23 mouse cellular contexts compared by ENCODE assay signal in the genomic region with DNA sequence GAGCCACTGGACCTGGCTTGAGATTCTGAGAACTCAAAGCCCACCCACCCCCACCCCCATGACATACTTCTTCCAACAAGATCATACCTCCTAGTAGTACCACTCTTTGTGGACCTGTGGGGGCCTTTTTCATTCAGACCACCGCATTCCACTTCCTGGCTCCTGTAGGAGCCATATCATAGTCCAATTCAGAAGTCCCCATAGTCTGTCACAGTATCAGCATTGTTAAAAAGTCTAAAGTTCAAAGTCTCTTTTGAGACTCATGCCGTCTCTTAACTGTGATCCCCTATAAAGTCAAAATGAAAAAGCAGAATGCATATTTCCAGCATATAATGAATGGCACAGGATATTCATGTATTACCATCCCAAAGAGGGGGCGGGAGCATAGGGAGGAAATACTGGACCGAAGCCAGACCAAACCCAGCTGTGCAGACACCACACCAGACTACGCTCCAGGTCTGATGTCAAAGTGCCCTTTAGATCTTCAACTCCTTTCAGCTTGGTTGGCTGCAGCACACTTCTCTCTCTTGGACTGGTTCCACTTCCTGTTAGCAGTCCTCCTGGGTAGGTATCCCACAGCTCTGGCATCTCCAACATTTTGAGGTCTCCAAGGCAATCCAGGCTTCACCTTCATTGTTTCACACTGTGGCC. TPM values are rescaled to one million over a fixed set of nuclear protein-coding genes. Genes with fewer than 3 reads are reported as not detected.
DNase-seq lines count a peak whose midpoint lies in the region; ATAC-seq and TF ChIP-seq lines count a peak whose summit lies in the region.
"Had no signal": no experiment of that assay in that cellular context is flagged by ENCODE, and none has a peak within 500 bp of the region (broad histone marks: within the 10 kb centered on the region; RNA-seq: fewer than 3 reads in every experiment).

No protein-coding gene starts in this region.

- H3K9me3 ChIP-seq in kidney, embryonic 16.5 days (ENCODE audit: low read length), result no peaks in the 10 kb centered on the region
- no peaks in the 10 kb centered on the region for H3K9me3 ChIP-seq in liver, embryonic 16.5 days (replicated peaks; ENCODE audit: control insufficient read depth, low read length)
- H3K9me3 ChIP-seq in liver, embryonic 11.5 days (ENCODE audit: control insufficient read depth, low read length), result no peaks in the 10 kb centered on the region
- no peaks in the 10 kb centered on the region for H3K9me3 ChIP-seq in intestine, postnatal 0 days (ENCODE audit: control insufficient read depth)
- H3K9me3 ChIP-seq: heart, embryonic 12.5 days; hindbrain, embryonic 10.5 days; hindbrain, embryonic 15.5 days; lung, embryonic 15.5 days; midbrain, embryonic 10.5 days; midbrain, embryonic 15.5 days; neural tube, embryonic 15.5 days; stomach, embryonic 15.5 days had no signal

- H3K9ac ChIP-seq in kidney, embryonic 16.5 days (replicated peaks; ENCODE audit: low read length), result no peak overlapping the region
- H3K9ac ChIP-seq in liver, embryonic 16.5 days (ENCODE audit: low read depth, low read length), result no peak overlapping the region
- no peak overlapping the region for H3K9ac ChIP-seq in liver, embryonic 11.5 days (ENCODE audit: low read depth, low read length)
- H3K9ac ChIP-seq in intestine, postnatal 0 days (ENCODE audit: low read depth, low read length), result no peak overlapping the region
- H3K9ac ChIP-seq: heart, embryonic 12.5 days; hindbrain, embryonic 15.5 days; lung, embryonic 15.5 days; midbrain, embryonic 15.5 days; neural tube, embryonic 15.5 days; stomach, embryonic 15.5 days had no signal

- TF ChIP-seq CTCF in kidney, adult 2 months (conservative IDR thresholded peaks at IDR 0.05; ENCODE audit: insufficient read depth, insufficient read length, low read depth, low read length), result no peak
- TF ChIP-seq CTCF in intestine, postnatal 0 days (IDR thresholded peaks at IDR 0.05; ENCODE audit: low read depth), result no peak

- TF ChIP-seq POLR2A in kidney, adult 2 months (IDR thresholded peaks at IDR 0.05; ENCODE audit: low read depth, low read length), result no peak

- H3K27me3 ChIP-seq in kidney, adult 2 months (replicated peaks; ENCODE audit: control insufficient read depth, insufficient read depth, low read length), result no peaks in the 10 kb centered on the region
- no peaks in the 10 kb centered on the region for H3K27me3 ChIP-seq in kidney, embryonic 16.5 days (ENCODE audit: insufficient read depth, low read length)
- H3K27me3 ChIP-seq in liver, embryonic 16.5 days (ENCODE audit: control insufficient read depth, insufficient read depth, low read depth, low read length), result no peaks in the 10 kb centered on the region
- no peaks in the 10 kb centered on the region for H3K27me3 ChIP-seq in liver, embryonic 11.5 days (replicated peaks; ENCODE audit: control insufficient read depth, insufficient read depth, low read length)
- H3K27me3 ChIP-seq in intestine, postnatal 0 days (replicated peaks; ENCODE audit: control insufficient read depth, insufficient read depth, low read length), result no peaks in the 10 kb centered on the region
- H3K27me3 ChIP-seq: heart, embryonic 12.5 days; hindbrain, embryonic 15.5 days; lung, embryonic 15.5 days; midbrain, embryonic 15.5 days; neural tube, embryonic 15.5 days; stomach, embryonic 15.5 days had no signal

- no peak for ATAC-seq in kidney, embryonic 16.5 days (ENCODE audit: low FRiP score, low TSS enrichment)
- peak; percentile 21; the same call in 1 of the 2 replicates for ATAC-seq in liver, embryonic 16.5 days (ENCODE audit: low read depth)
- ATAC-seq in liver, embryonic 11.5 days (replicated peaks; ENCODE audit: low FRiP score), result no peak
- peak; percentile 83 for ATAC-seq in intestine, postnatal 0 days
- ATAC-seq in frontal cortex, adult (ENCODE audit: low TSS enrichment), result no peak
- ATAC-seq: CD4-positive, CD25-positive, alpha-beta regulatory T cell, adult 4 months; forebrain, embryonic 16.5 days; midbrain, embryonic 15.5 days had no signal

- peak; percentile 41 for DNase-seq in kidney, adult 2 months
- no peak for DNase-seq in liver, embryonic 11.5 days (ENCODE audit: low spot score)
- DNase-seq in kidney, postnatal 4 days, result peak; percentile 16 to 26
- DNase-seq in spleen, postnatal 4 days (ENCODE audit: low spot score in 2 of 2), result no peak
- DNase-seq: adrenal gland, postnatal 25 days; cerebellum, adult 11-12 months; gastrocnemius, postnatal 14 days; heart, adult 18-20 months had no signal

- no peak overlapping the region for H3K4me3 ChIP-seq in kidney, adult 2 months (ENCODE audit: insufficient read depth, low read depth, low read length)
- no peak overlapping the region for H3K4me3 ChIP-seq in kidney, embryonic 16.5 days (ENCODE audit: low read length)
- no peak overlapping the region for H3K4me3 ChIP-seq in liver, embryonic 16.5 days (ENCODE audit: low read depth, low read length)
- H3K4me3 ChIP-seq in liver, embryonic 11.5 days (ENCODE audit: low read depth, low read length), result no peak overlapping the region
- no peak overlapping the region for H3K4me3 ChIP-seq in intestine, postnatal 0 days (ENCODE audit: low read depth, low read length)
- H3K4me3 ChIP-seq: erythroblast, embryonic 14.5 days; heart, embryonic 12.5 days; hindbrain, embryonic 10.5 days; hindbrain, embryonic 15.5 days; lung, embryonic 15.5 days; midbrain, embryonic 10.5 days; midbrain, embryonic 15.5 days; neural tube, embryonic 15.5 days; stomach, embryonic 15.5 days had no signal

- peaks cover 2% of the 10 kb centered on the region; the same call in 1 of the 2 replicates for H3K36me3 ChIP-seq in kidney, adult 2 months (ENCODE audit: control insufficient read depth, insufficient read depth, low read length)
- peaks cover 28% of the 10 kb centered on the region for H3K36me3 ChIP-seq in kidney, embryonic 16.5 days (ENCODE audit: insufficient read depth, low read length)
- peaks cover 23% of the 10 kb centered on the region for H3K36me3 ChIP-seq in liver, embryonic 16.5 days (ENCODE audit: control insufficient read depth, insufficient read depth)
- H3K36me3 ChIP-seq in liver, embryonic 11.5 days (ENCODE audit: control insufficient read depth, insufficient read depth, low read length), result peaks cover 7% of the 10 kb centered on the region; the same call in 1 of the 2 replicates
- H3K36me3 ChIP-seq in intestine, postnatal 0 days (ENCODE audit: control insufficient read depth, insufficient read depth), result peaks cover 26% of the 10 kb centered on the region; the same call in 1 of the 2 replicates

- WGBS in kidney, adult 2 months, result 56% methylated on average over 5 of the region's 5 CpGs
- 76% methylated on average over 5 of the region's 5 CpGs for WGBS in kidney, embryonic 16.5 days
- WGBS in liver, embryonic 16.5 days (ENCODE audit: insufficient replicate concordance), result 86% methylated on average over 5 of the region's 5 CpGs
- WGBS in liver, embryonic 11.5 days, result 95% methylated on average over 5 of the region's 5 CpGs
- 43% methylated on average over 5 of the region's 5 CpGs for WGBS in intestine, postnatal 0 days

- no peak overlapping the region for H3K27ac ChIP-seq in kidney, adult 2 months (ENCODE audit: insufficient read depth, low read depth, low read length)
- no peak overlapping the region for H3K27ac ChIP-seq in kidney, embryonic 16.5 days (ENCODE audit: low read length)
- H3K27ac ChIP-seq in liver, embryonic 16.5 days (ENCODE audit: low read length), result no peak overlapping the region
- H3K27ac ChIP-seq in liver, embryonic 11.5 days (ENCODE audit: low read depth, low read length), result no peak overlapping the region
- peak overlapping the region; percentile 70 for H3K27ac ChIP-seq in intestine, postnatal 0 days (ENCODE audit: low read depth, low read length)
- H3K27ac ChIP-seq: hindbrain, embryonic 10.5 days; hindbrain, embryonic 15.5 days; lung, embryonic 15.5 days; midbrain, embryonic 10.5 days; midbrain, embryonic 15.5 days; neural tube, embryonic 15.5 days; stomach, embryonic 15.5 days had no signal

- H3K4me2 ChIP-seq in kidney, embryonic 16.5 days (replicated peaks; ENCODE audit: low read depth, low read length), result no peak overlapping the region
- H3K4me2 ChIP-seq in liver, embryonic 16.5 days (ENCODE audit: low read depth, low read length), result no peak overlapping the region
- no peak overlapping the region for H3K4me2 ChIP-seq in liver, embryonic 11.5 days
- H3K4me2 ChIP-seq in intestine, postnatal 0 days (replicated peaks; ENCODE audit: low read depth), result no peak overlapping the region
- H3K4me2 ChIP-seq: heart, embryonic 12.5 days; hindbrain, embryonic 15.5 days; lung, embryonic 15.5 days; midbrain, embryonic 15.5 days; neural tube, embryonic 15.5 days; stomach, embryonic 15.5 days had no signal

- H3K4me1 ChIP-seq in kidney, adult 2 months (ENCODE audit: control insufficient read depth, insufficient read depth, low read length), result no peaks in the 10 kb centered on the region
- no peaks in the 10 kb centered on the region for H3K4me1 ChIP-seq in kidney, embryonic 16.5 days (ENCODE audit: insufficient read depth, low read length)
- no peaks in the 10 kb centered on the region for H3K4me1 ChIP-seq in liver, embryonic 16.5 days (ENCODE audit: control insufficient read depth, low read depth, low read length)
- H3K4me1 ChIP-seq in liver, embryonic 11.5 days (replicated peaks; ENCODE audit: control insufficient read depth, insufficient read depth, low read length), result no peaks in the 10 kb centered on the region
- H3K4me1 ChIP-seq in intestine, postnatal 0 days (replicated peaks; ENCODE audit: control insufficient read depth, insufficient read depth, low read length), result peaks cover 5% of the 10 kb centered on the region; the same call in 1 of the 2 replicates
- H3K4me1 ChIP-seq: heart, embryonic 12.5 days; hindbrain, embryonic 10.5 days; hindbrain, embryonic 15.5 days; lung, embryonic 15.5 days; midbrain, embryonic 10.5 days; midbrain, embryonic 15.5 days; neural tube, embryonic 15.5 days; stomach, embryonic 15.5 days had no signal

RNA-seq across cellular contexts. Expression of a gene that starts 11.8 kb away (rescaled TPM):
- polyA plus RNA-seq in kidney, adult 2 months (2012; rRNA removed), result 6.5 and 6.9 TPM in 2 replicates
- 2.6 and 2.7 TPM in 2 replicates for polyA plus RNA-seq in kidney, embryonic 16.5 days (2015; fragmentation: Nextera tagmentation; extraction: Ambion mirVana)
- polyA plus RNA-seq in liver, embryonic 16.5 days (2015; fragmentation: Nextera tagmentation; extraction: Ambion mirVana), result 3.3 and 3.4 TPM in 2 replicates
- 3.5 and 3.7 TPM in 2 replicates for polyA plus RNA-seq in liver, embryonic 11.5 days (2014; fragmentation: Nextera tagmentation; extraction: Ambion mirVana)
- 3.1 and 4.1 TPM in 2 replicates for polyA plus RNA-seq in intestine, postnatal 0 days (2015; fragmentation: Nextera tagmentation; extraction: Ambion mirVana)

Comparison
In these comparisons a context has a peak if more than half of its experiments do, and no peak if none do; other contexts are left out.
1. ATAC-seq: peak in liver, embryonic 16.5 days (single experiment) and intestine, postnatal 0 days (single experiment); none in kidney, embryonic 16.5 days (single experiment), liver, embryonic 11.5 days (single experiment) and frontal cortex, adult (single experiment).
2. DNase-seq: peak in kidney, adult 2 months (single experiment) and kidney, postnatal 4 days (2 of 2); none in liver, embryonic 11.5 days (single experiment) and spleen, postnatal 4 days (0 of 2).